Mouse (Mus musculus): ENCODE results near the gene Cacng8. TPM values are rescaled to one million over a fixed set of nuclear protein-coding genes. Genes with fewer than 3 reads are reported as not detected.
"Not testable (repeated sequence)": the region's sequence is repeated elsewhere in the genome, so short reads cannot be mapped to it uniquely, and the experiment has no call there.

The Cacng8 gene
- polyA plus RNA-seq, 1 experiment: 0.82 TPM

DNA sequence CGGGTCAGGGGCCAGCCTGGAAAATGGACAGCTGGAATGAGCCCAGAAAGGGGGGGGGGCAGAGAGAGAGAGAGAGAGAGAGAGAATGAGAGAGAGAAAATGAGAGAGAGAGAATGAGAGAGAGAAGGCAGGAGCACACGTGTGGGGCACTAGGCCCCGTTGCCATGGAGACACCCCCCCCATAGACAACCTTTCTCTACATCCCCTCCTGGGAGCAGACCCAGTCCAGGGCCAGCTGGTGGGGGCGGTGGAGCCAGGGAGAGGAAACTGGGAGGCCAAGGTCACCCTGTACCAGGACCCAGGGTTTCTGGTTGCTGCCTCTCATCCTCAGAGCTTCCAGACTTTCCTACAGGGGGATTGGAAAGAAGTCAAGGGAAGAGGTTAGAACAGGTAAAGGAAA is 1.3 kb downstream of the Cacng8 start:
- Histone ChIP-seq H3K27ac (ENCODE audit: control insufficient read depth, insufficient read depth, low read length) (no peak overlapping the region), H3K36me3 (ENCODE audit: control insufficient read depth, insufficient read depth, low read length) (no peaks in the 10 kb centered on the region), H3K4me1 (replicated peaks; ENCODE audit: control insufficient read depth, insufficient read depth, low read length) (no peaks in the 10 kb centered on the region), H3K27me3 (ENCODE audit: control insufficient read depth, insufficient read depth, low read length) (no peaks in the 10 kb centered on the region), H3K4me3 (ENCODE audit: control insufficient read depth, insufficient read depth, low read length) (no peak overlapping the region)
- 87% methylated on average over 4 of the region's 4 CpGs for WGBS
- DNase-seq: no peak
- TF ChIP-seq POLR2A (IDR thresholded peaks at IDR 0.05; ENCODE audit: control insufficient read depth, extremely low read depth, insufficient read depth, low read length, poor library complexity) (no peak), CTCF (IDR thresholded peaks at IDR 0.05; ENCODE audit: borderline replicate concordance, control insufficient read depth, extremely low read depth, insufficient read depth, low read length, poor library complexity) (no peak)

- WGBS: 95% methylated on average over 10 of the region's 10 CpGs
- no peak overlapping the region for H3K4me3 ChIP-seq (ENCODE audit: control insufficient read depth, insufficient read depth, low read length)
- no peaks in the 10 kb centered on the region for H3K27me3 ChIP-seq (ENCODE audit: control insufficient read depth, insufficient read depth, low read length)
- no peaks in the 10 kb centered on the region for H3K4me1 ChIP-seq (replicated peaks; ENCODE audit: control insufficient read depth, insufficient read depth, low read length)
- H3K27ac ChIP-seq (ENCODE audit: control insufficient read depth, insufficient read depth, low read length): no peak overlapping the region
- no peaks in the 10 kb centered on the region for H3K36me3 ChIP-seq (ENCODE audit: control insufficient read depth, insufficient read depth, low read length)
- TF ChIP-seq CTCF (IDR thresholded peaks at IDR 0.05; ENCODE audit: borderline replicate concordance, control insufficient read depth, extremely low read depth, insufficient read depth, low read length, poor library complexity): no peak
- no peak for TF ChIP-seq POLR2A (IDR thresholded peaks at IDR 0.05; ENCODE audit: control insufficient read depth, extremely low read depth, insufficient read depth, low read length, poor library complexity)
- DNase-seq: no peak
Measured at GRCm38 (mm10) chr7:3397355-3397754, 6.9 kb downstream of the Cacng8 start.

DNA sequence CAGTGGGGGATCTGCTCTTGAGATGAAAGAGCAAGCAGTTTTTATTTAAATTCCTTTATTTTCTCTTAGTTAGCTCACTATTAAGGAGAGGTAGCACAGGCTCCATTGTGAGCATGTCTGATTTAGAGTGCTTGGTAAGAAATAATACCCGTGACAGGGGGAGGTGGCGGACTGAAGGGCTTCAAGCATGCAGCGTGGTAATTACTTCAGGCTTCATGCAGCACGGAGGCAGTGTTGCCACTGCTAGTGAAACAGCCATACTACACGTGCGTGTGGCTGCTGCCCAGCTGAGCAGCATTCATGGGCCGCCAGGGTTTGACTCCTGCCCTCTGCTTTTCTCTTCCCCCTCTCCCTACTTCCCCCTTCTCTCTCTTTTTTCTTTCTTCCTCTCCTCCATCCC is 7.3 kb downstream of the Cacng8 start:
- Histone ChIP-seq H3K27ac (ENCODE audit: control insufficient read depth, insufficient read depth, low read length) (no peak overlapping the region), H3K4me1 (replicated peaks; ENCODE audit: control insufficient read depth, insufficient read depth, low read length) (no peaks in the 10 kb centered on the region), H3K36me3 (ENCODE audit: control insufficient read depth, insufficient read depth, low read length) (no peaks in the 10 kb centered on the region), H3K27me3 (ENCODE audit: control insufficient read depth, insufficient read depth, low read length) (no peaks in the 10 kb centered on the region), H3K4me3 (ENCODE audit: control insufficient read depth, insufficient read depth, low read length) (no peak overlapping the region)
- WGBS: 78% methylated on average over 7 of the region's 7 CpGs
- DNase-seq: no peak
- no peak for TF ChIP-seq CTCF (IDR thresholded peaks at IDR 0.05; ENCODE audit: borderline replicate concordance, control insufficient read depth, extremely low read depth, insufficient read depth, low read length, poor library complexity)
- TF ChIP-seq POLR2A (IDR thresholded peaks at IDR 0.05; ENCODE audit: control insufficient read depth, extremely low read depth, insufficient read depth, low read length, poor library complexity): no peak

- not testable (repeated sequence) for H3K27me3 ChIP-seq (ENCODE audit: control insufficient read depth, insufficient read depth, low read length); H3K27ac ChIP-seq (ENCODE audit: control insufficient read depth, insufficient read depth, low read length); DNase-seq; H3K36me3 ChIP-seq (ENCODE audit: control insufficient read depth, insufficient read depth, low read length); H3K4me3 ChIP-seq (ENCODE audit: control insufficient read depth, insufficient read depth, low read length); H3K4me1 ChIP-seq (replicated peaks; ENCODE audit: control insufficient read depth, insufficient read depth, low read length)
- 96% methylated on average over 8 of the region's 8 CpGs for WGBS
Measured at GRCm38 (mm10) chr7:3398363-3398762, 7.9 kb downstream of the Cacng8 start.

- Histone ChIP-seq H3K4me1 (replicated peaks; ENCODE audit: control insufficient read depth, insufficient read depth, low read length) (no peaks in the 10 kb centered on the region), H3K4me3 (ENCODE audit: control insufficient read depth, insufficient read depth, low read length) (no peak overlapping the region), H3K36me3 (ENCODE audit: control insufficient read depth, insufficient read depth, low read length) (no peaks in the 10 kb centered on the region), H3K27ac (ENCODE audit: control insufficient read depth, insufficient read depth, low read length) (no peak overlapping the region), H3K27me3 (ENCODE audit: control insufficient read depth, insufficient read depth, low read length) (no peaks in the 10 kb centered on the region)
- no peak for TF ChIP-seq POLR2A (IDR thresholded peaks at IDR 0.05; ENCODE audit: control insufficient read depth, extremely low read depth, insufficient read depth, low read length, poor library complexity)
- no peak for TF ChIP-seq CTCF (IDR thresholded peaks at IDR 0.05; ENCODE audit: borderline replicate concordance, control insufficient read depth, extremely low read depth, insufficient read depth, low read length, poor library complexity)
- no peak for DNase-seq
Measured at GRCm38 (mm10) chr7:3399937-3400336, 9.5 kb downstream of the Cacng8 start.

DNA sequence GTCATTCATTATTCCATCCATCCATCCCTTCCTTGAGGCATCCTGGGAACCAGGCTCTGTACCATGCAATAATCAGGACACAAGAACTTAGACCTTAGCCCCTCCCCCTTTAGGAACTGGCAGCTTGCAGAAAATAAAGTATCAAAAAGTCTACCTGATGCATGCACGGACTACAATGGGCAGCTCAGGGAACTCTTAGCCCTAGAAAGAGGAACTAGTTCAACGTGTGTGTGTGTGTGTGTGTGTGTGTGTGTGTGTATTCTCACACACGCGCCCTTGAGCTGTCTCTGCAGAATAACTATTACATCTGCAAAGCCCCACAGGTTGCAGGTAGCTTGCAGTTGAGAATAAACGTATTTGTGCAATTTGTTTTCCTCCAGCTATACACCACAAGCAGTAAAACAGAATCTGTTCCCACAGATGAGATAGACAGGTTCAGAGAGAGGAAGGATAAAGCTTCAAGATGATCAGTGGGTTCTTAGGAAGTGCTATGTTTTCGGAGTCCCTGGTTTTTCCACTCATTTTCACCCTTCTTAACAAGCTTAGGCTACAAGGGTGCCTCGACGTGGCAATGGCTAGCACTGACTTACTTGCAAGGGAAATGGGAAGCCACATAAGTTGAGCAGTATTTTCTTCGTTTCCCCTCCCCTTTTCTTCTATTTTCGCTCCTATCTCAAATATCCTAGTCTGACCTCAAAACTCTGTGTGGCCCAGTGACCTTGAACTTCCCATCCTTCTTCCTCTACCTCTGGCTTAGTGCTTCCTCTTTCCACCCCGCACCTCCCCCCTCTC is 19.4 kb downstream of the Cacng8 start:
- Histone ChIP-seq H3K27ac (ENCODE audit: control insufficient read depth, insufficient read depth, low read length) (no peak overlapping the region), H3K4me1 (replicated peaks; ENCODE audit: control insufficient read depth, insufficient read depth, low read length) (no peaks in the 10 kb centered on the region; the same call in 1 of the 2 replicates), H3K27me3 (ENCODE audit: control insufficient read depth, insufficient read depth, low read length) (peaks cover 12% of the 10 kb centered on the region), H3K4me3 (ENCODE audit: control insufficient read depth, insufficient read depth, low read length) (no peak overlapping the region), H3K36me3 (ENCODE audit: control insufficient read depth, insufficient read depth, low read length) (no peaks in the 10 kb centered on the region)
- TF ChIP-seq CTCF (IDR thresholded peaks at IDR 0.05; ENCODE audit: borderline replicate concordance, control insufficient read depth, extremely low read depth, insufficient read depth, low read length, poor library complexity): no peak
- TF ChIP-seq POLR2A (IDR thresholded peaks at IDR 0.05; ENCODE audit: control insufficient read depth, extremely low read depth, insufficient read depth, low read length, poor library complexity): no peak
- 7% methylated on average over 11 of the region's 11 CpGs for WGBS
- no peak for DNase-seq

Measured in thymus, adult 2 months (tissue).